Mouse (Mus musculus): ENCODE data around the gene Bloc1s3. TPM values are rescaled to one million over a fixed set of nuclear protein-coding genes. Genes with fewer than 3 reads are reported as not detected.
"Not testable (repeated sequence)": the region's sequence is repeated elsewhere in the genome, so short reads cannot be mapped to it uniquely, and the experiment has no call there.

Bloc1s3 gene
- polyA plus RNA-seq, 1 experiment: not detected

DNA sequence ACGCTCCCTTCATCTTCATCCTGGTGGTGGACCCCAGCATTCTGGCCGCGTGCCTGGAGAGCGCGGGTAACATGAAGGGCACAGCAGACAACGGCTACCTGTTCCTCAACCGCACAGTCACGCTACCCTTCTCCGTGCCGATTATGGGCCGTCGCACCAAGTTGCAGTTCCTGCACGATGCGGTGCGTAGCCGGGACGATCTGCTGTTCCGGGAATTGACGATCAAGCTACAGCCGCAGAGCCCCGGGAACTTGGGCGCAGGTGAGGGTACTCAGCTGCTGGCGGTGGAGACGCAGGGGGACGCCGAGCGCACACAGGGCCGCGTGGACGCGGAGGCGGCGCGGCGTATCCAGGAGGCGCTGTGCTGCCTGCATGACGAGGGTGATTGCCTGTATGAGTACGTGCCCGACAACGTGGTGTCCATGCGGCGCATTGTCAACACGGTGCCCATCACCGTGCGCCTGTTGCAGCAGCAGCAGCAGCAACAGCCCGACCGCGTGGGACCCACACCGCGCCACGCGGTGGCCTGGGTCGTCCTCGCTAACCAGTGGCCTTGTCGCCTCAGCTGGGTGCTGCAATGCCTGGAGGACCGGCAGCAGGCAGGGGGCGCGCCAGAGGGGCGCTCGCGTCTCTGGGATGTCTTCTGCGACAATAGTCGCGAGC lies 15.7 kb upstream of the Bloc1s3 start:
- Histone ChIP-seq H3K4me3 (ENCODE audit: insufficient read depth, low read depth, low read length) (peak overlapping the region; percentile 42), H3K4me1 (ENCODE audit: control insufficient read depth, insufficient read depth, low read length) (peaks cover 26% of the 10 kb centered on the region), H3K27ac (ENCODE audit: insufficient read depth, low read depth, low read length) (no peak overlapping the region)
- TF ChIP-seq CTCF (IDR thresholded peaks at IDR 0.05; ENCODE audit: insufficient read depth, low read depth, low read length) (peak; percentile 44; the same call in 1 of the 2 replicates), POLR2A (IDR thresholded peaks at IDR 0.05; ENCODE audit: insufficient read depth, low read depth, low read length) (no peak)
- under 1% methylated on average over 64 of the region's 64 CpGs for WGBS

DNA sequence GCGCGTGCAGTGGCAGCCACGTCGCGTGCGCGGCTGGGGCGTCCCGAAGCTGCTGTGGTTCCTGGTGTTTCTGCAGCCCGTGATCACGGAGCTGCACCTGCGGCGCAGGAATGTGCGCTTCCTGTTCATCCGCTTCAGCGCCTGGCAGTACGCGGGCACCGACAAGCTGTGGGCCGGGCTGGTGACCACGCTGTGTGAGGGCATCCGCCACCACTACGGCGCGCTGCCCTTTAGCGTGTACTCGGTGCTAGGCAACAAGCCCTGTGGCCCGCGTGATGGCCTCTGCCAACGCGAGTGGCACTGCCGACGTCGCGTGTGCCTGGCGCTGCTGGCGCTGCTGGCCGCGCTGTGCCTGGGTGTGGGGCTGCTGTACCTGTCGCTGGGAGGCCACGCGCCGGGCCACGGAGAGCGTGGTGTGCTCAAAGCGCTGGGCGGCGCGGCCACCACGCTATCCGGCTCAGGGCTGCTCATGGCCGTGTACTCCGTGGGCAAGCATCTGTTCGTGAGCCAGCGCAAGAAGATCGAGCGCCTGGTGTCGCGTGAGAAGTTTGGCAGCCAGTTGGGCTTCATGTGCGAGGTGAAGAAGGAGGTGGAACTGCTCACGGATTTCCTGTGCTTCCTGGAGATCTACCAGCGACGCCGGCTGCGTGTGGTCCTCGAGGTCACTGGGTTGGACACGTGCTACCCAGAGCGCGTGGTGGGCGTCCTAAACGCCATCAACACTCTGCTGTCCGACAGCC lies 15.0 kb upstream of the Bloc1s3 start:
- WGBS: 5% methylated on average over 72 of the region's 72 CpGs
- Histone ChIP-seq H3K4me1 (ENCODE audit: control insufficient read depth, insufficient read depth, low read length) (peaks cover 26% of the 10 kb centered on the region), H3K27ac (ENCODE audit: insufficient read depth, low read depth, low read length) (no peak overlapping the region), H3K4me3 (ENCODE audit: insufficient read depth, low read depth, low read length) (peak overlapping the region; percentile 42)
- TF ChIP-seq CTCF (IDR thresholded peaks at IDR 0.05; ENCODE audit: insufficient read depth, low read depth, low read length) (no peak), POLR2A (IDR thresholded peaks at IDR 0.05; ENCODE audit: insufficient read depth, low read depth, low read length) (no peak)

DNA sequence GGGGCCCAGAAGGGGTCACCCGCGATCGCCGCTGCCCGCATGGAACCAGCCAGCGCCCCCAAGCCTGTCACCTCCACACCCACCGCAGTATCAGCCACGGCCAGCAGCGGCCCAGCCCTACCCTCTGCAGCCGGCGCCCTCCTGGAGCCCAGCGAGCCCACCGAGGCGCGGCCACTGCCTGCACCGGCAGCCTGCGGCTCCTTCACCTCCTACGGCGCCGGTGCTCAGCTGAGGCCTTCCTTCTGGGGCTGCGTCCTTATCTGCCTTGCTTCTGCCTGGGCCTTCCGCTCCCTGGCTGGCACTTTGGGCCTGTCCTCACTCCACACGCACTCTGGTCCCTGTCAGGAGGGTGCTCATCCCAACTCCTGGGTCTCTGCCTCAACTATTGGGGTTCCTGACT lies 11.9 kb upstream of the Bloc1s3 start:
- TF ChIP-seq CTCF (IDR thresholded peaks at IDR 0.05; ENCODE audit: insufficient read depth, low read depth, low read length): no peak
- no peak for TF ChIP-seq POLR2A (IDR thresholded peaks at IDR 0.05; ENCODE audit: insufficient read depth, low read depth, low read length)
- Histone ChIP-seq H3K4me1 (ENCODE audit: control insufficient read depth, insufficient read depth, low read length) (peaks cover 30% of the 10 kb centered on the region), H3K27ac (ENCODE audit: insufficient read depth, low read depth, low read length) (no peak overlapping the region), H3K4me3 (ENCODE audit: insufficient read depth, low read depth, low read length) (no peak overlapping the region)
- WGBS: 25% methylated on average over 23 of the region's 23 CpGs

DNA sequence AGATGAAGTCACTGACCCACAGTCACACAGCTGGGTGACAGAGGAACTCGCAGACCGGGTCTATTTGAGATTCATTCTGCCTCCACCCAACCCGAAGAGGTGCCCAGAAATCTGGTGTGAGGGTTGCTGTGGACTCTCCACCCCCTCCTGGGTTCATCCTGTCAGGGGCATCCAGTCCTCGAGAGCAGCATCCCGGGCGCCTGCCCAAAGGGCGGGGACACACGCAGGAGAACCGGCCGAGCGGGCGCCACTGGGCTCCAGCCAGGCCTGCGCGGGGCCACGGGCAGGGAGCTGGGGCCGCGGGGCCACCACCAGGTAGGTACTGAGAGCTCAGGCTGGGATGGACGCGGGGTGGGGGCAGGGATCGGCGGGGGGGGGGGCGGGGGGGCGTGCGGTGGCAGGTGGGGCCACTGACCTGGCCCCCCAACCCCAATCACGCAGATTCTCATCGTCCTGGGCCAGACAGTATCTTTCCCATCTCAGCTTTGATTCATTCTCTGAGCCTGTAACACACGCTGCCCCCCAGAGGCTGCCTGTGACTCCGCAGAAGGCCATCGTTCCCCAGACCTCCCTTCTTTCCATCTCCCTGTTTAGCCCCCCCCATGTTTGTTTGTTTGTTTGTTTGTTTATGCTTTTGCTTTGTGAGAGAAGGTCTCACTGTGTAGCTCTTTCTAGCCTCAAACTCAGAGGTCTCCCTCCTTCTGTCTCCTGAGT lies 9.6 kb upstream of the Bloc1s3 start, which contains the start of gene Nkpd1:
Gene Nkpd1 (plus strand): TSS at position 187 of the 714 bp plus-strand sequence.
- WGBS: 4% methylated on average over 17 of the region's 29 CpGs
- H3K4me3 ChIP-seq (ENCODE audit: insufficient read depth, low read depth, low read length): no peak within 1 kb of the TSS
- TF ChIP-seq CTCF (IDR thresholded peaks at IDR 0.05; ENCODE audit: insufficient read depth, low read depth, low read length) (no peak), POLR2A (IDR thresholded peaks at IDR 0.05; ENCODE audit: insufficient read depth, low read depth, low read length) (no peak)
- H3K4me1 ChIP-seq (ENCODE audit: control insufficient read depth, insufficient read depth, low read length): peaks cover 10% of the 10 kb centered on the region
- no peak within 1 kb of the TSS for H3K27ac ChIP-seq (ENCODE audit: insufficient read depth, low read depth, low read length)

- TF ChIP-seq POLR2A (IDR thresholded peaks at IDR 0.05; ENCODE audit: insufficient read depth, low read depth, low read length): no peak
- TF ChIP-seq CTCF (IDR thresholded peaks at IDR 0.05; ENCODE audit: insufficient read depth, low read depth, low read length): no peak
- WGBS: 84% methylated on average over 6 of the region's 6 CpGs
Observed at GRCm38 (mm10) chr7:19512353-19512752, 4.2 kb upstream of the Bloc1s3 start.

GRCm38 (mm10) chr7:19511934-19512333 lies 3.8 kb upstream of the Bloc1s3 start:
- 89% methylated on average over 6 of the region's 7 CpGs for WGBS
- H3K4me3 ChIP-seq (ENCODE audit: insufficient read depth, low read depth, low read length); H3K27ac ChIP-seq (ENCODE audit: insufficient read depth, low read depth, low read length): not testable (repeated sequence)
- H3K4me1 ChIP-seq (ENCODE audit: control insufficient read depth, insufficient read depth, low read length): peaks cover 16% of the 10 kb centered on the region

More at GRCm38 (mm10) chr7:19512353-19512752, 4.2 kb upstream of the Bloc1s3 start:
- no peak overlapping the region for H3K27ac ChIP-seq (ENCODE audit: insufficient read depth, low read depth, low read length)
- peaks cover 12% of the 10 kb centered on the region; the same call in 1 of the 2 replicates for H3K4me1 ChIP-seq (ENCODE audit: control insufficient read depth, insufficient read depth, low read length)
- H3K4me3 ChIP-seq (ENCODE audit: insufficient read depth, low read depth, low read length): no peak overlapping the region

DNA sequence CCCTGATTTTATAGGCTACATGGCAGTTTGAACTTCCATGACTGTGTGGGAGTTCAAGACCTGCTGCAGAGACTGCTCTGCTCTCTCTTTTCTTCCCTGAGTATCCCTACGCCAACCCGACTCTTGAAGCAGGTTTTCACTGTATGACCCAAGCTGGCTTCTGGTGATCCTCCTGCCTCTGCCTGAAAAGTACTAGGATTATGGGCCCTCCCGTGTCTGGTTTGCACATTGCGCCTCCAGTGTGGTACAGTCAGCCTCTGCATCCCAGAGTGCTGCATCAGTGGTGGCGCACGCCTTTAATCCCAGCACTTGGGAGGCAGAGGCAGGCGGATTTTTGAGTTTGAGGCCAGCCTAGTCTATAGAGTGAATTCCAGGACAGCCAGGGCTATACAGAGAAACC lies 1.6 kb upstream of the Bloc1s3 start:
- Histone ChIP-seq H3K4me3 (ENCODE audit: insufficient read depth, low read depth, low read length) (no peak overlapping the region), H3K27ac (ENCODE audit: insufficient read depth, low read depth, low read length) (no peak overlapping the region), H3K4me1 (ENCODE audit: control insufficient read depth, insufficient read depth, low read length) (peaks cover 19% of the 10 kb centered on the region)
- 88% methylated on average over 7 of the region's 7 CpGs for WGBS
- TF ChIP-seq POLR2A (IDR thresholded peaks at IDR 0.05; ENCODE audit: insufficient read depth, low read depth, low read length) (no peak), CTCF (IDR thresholded peaks at IDR 0.05; ENCODE audit: insufficient read depth, low read depth, low read length) (no peak)

GRCm38 (mm10) chr7:19508924-19509568 lies 879 bp upstream of the Bloc1s3 start:
- Histone ChIP-seq H3K4me3 (ENCODE audit: insufficient read depth, low read depth, low read length) (peak overlapping the region; percentile 90), H3K4me1 (ENCODE audit: control insufficient read depth, insufficient read depth, low read length) (peaks cover 19% of the 10 kb centered on the region), H3K27ac (ENCODE audit: insufficient read depth, low read depth, low read length) (peak overlapping the region; percentile 48; the same call in 1 of the 2 replicates)
- WGBS: 5% methylated on average over 15 of the region's 15 CpGs
- TF ChIP-seq CTCF (IDR thresholded peaks at IDR 0.05; ENCODE audit: insufficient read depth, low read depth, low read length) (no peak), POLR2A (IDR thresholded peaks at IDR 0.05; ENCODE audit: insufficient read depth, low read depth, low read length) (no peak)
